Mouse (Mus musculus) frontal cortex, postnatal 25 days (tissue): ENCODE data around the gene Sgce.
"Not testable (repeated sequence)": the region's sequence is repeated elsewhere in the genome, so short reads cannot be mapped to it uniquely, and the experiment has no call there.

ENCODE experiments used
- DNase-seq, 2 experiments: peaks; one replicate each; pipeline ENCODE4 v3.0.0; 2022; ENCODE audit warnings: low spot score in 2 of 2

Gene Sgce

DNA sequence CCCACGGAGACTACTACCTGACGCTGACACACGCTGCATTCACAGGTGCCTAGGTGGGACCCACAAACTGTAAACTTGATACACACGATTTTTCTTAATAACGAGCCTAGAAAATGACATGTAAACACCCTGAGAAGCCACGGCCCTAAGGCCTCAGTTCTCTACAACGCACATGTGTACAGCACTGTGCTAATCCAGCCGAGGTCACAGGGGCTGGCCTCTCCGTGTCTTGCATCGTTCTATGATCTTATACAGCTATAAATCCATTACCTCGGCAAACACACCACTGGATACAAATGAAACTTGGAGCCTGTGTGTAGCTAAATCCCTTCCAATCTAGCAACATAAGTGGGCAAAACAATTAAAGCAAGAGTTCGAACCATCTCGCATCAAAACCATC lies 24.3 kb downstream of the Sgce start:
- no peak for DNase-seq

- no peak for DNase-seq
These were observed 24.9 kb downstream of the Sgce start for GRCm38 (mm10) chr6:4722142-4722541.

GRCm38 (mm10) chr6:4717344-4717743 lies 29.7 kb downstream of the Sgce start:
- DNase-seq = no peak

GRCm38 (mm10) chr6:4716171-4716570 lies 30.8 kb downstream of the Sgce start:
- DNase-seq = no peak

- DNase-seq = no peak
These were observed 38.0 kb downstream of the Sgce start for GRCm38 (mm10) chr6:4708971-4709370.

- DNase-seq = no peak
These were observed 40.6 kb downstream of the Sgce start for GRCm38 (mm10) chr6:4706415-4706814.

GRCm38 (mm10) chr6:4703908-4704307 lies 43.1 kb downstream of the Sgce start:
- DNase-seq = no peak

- no peak for DNase-seq
These were observed 45.4 kb downstream of the Sgce start for GRCm38 (mm10) chr6:4701641-4702040.

DNA sequence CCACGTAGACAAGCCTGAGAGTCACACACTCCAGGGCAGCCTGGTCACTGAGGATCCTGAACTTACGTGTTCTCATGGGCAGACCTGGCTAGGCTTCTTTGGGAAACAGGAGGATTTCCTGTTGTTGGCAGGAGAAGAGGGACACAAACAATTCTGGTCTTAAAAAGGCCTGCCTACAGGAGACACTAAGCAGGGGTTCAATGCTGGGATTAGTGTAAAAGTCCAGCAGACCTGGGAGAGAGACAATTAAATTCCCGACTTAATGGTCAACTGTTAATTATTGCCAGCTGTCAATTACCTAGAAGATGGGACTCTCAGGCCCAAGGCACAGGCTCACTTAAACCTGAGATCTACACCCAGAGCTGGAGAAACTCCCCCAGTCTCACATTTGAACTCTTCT lies 51.2 kb downstream of the Sgce start:
- no peak for DNase-seq

DNA sequence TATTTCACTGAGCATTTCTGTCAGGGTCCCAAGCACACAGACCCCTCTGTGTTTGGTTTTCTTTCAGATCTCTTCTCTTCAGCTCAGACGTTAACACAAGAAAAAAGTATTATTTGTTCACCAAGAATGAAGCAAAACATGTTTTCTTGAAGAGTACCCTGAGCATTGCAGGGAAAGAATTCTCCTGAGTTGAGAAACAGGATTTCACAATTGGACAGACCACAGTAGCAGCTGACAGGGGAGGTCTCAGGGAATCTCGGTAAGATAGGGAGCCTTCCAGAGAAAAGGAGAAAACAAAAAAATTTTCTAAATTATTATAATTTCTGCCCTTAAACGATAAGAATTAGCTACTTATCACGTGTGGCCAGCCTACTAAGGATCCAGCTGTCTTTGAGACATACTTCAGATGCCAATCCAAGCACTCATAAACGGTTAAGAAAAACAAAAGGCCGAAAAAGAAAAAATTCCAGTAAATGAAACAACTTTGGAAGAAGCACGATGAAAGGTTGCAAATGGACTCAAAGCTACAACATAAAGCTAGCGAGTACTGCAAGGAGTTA lies 52.3 kb downstream of the Sgce start:
- DNase-seq = no peak

GRCm38 (mm10) chr6:4693544-4693943 lies 53.5 kb downstream of the Sgce start:
- no peak for DNase-seq

- DNase-seq = no peak
These were observed 56.6 kb downstream of the Sgce start for GRCm38 (mm10) chr6:4690438-4690837.

GRCm38 (mm10) chr6:4684706-4685340 lies 62.2 kb downstream of the Sgce start:
- no peak for DNase-seq

GRCm38 (mm10) chr6:4680576-4680975 lies 66.4 kb downstream of the Sgce start:
- no peak for DNase-seq

GRCm38 (mm10) chr6:4679981-4680380 lies 67.0 kb downstream of the Sgce start:
- DNase-seq = no peak

GRCm38 (mm10) chr6:4677356-4677761 lies 69.6 kb downstream of the Sgce start:
- no peak for DNase-seq

DNA sequence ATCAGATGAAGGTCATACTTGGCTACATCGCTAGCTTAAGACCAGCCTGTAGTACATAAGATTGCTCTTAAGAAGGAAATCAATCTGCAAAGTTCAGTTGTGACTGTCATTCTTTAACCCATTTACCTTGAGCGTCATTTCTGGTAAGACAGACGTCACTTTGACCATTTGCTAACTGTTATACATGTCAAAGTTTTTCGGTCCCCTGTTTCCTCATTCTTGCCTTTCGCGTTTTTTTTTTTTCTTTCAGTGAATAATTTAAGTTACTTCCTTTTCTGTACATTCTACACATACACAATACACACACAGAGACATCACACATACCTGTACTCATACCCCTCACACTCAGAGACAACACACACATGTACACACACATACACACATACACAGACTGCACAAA lies 81.9 kb downstream of the Sgce start:
- no peak for DNase-seq

- DNase-seq = no peak
These were observed 82.7 kb downstream of the Sgce start for GRCm38 (mm10) chr6:4664313-4664712.

GRCm38 (mm10) chr6:4663516-4663915 lies 83.5 kb downstream of the Sgce start:
- no peak for DNase-seq

DNA sequence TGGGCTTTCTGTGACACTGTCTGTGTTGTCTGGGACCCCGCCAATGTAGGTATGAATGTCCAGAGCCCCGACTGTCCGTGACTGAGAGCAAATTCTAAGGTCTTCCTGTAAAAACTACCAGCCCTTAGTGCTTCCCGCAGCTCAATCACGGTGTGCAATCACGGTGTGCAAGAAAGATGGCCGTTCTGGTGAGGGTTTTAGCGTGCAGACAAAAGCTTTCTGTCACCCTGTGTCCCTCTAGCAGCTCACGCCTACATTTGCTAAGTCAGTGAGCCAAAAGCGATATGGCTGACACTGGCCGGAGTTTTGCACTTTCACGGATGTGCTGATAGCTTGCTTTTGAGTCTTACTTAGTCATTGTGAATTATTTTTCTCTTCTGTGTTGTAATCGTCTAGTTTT lies 88.1 kb downstream of the Sgce start:
- DNase-seq = no peak

GRCm38 (mm10) chr6:4655924-4656323 lies 91.1 kb downstream of the Sgce start:
- no peak for DNase-seq

DNA sequence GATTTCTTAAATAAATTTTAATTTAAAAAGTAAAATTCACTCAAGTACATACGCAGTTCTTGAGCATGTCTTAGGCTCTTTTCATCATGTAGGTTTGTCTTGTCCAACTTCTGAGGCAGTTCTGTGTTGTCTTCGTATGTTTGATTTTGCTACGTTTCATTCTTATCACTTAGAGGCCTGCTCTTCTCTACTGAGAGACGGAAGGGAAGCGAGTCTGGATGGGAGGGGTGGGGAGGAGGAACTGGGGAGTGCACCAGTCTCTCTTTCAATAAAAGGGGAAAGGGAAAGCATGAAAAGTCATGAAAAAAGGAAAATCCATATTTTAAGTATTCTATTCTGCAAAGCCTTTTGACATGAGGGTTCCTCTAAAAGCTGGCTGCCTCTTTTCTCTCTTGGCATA lies 91.5 kb downstream of the Sgce start:
- no peak for DNase-seq

DNA sequence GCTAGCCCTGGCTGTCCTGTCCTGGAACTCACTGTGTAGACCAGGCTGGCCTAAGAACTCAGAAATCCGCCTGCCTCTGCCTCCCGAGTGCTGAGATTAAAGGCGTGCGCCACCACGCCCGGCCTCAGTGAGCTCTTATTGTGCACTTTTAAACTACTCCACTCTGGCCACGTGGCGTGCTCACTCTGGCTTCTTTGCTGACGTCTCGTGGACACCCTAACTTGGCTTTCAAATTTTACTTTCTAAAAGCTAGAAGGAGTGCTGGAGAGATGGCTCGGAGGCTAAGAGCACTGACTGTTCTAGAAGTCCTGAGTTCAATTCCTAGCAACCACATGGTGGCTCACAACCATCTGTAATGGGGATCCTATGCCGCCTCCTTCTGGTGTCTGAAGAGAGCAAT lies 93.3 kb downstream of the Sgce start:
- DNase-seq = not testable (repeated sequence)

DNA sequence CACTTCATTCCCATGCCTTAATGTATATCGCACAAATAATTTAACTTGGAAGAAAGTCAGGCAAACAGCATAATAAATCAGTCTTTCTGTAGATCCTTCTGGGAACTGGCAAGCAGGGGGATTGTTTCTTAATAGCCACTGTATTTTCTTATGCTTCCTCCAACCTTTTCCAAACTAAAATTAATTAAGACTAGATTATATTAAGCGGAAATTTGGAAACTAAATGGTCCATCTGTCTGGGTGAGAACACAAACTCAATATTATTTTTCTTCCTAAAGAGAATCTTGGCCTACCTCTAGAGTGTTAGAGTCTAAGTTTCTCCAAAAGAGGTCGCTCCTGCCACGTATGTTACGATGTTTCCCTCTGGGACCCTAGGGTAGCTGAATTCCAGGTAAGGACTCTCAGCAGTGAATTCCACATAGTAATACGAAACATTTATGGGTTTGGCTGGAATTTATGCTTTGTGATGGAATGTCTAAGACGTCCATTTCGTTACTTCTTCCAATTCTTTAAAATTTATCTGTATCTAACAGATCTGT lies 94.3 kb downstream of the Sgce start:
- no peak for DNase-seq
